Mouse (Mus musculus) midbrain, embryonic 13.5 days (tissue): ENCODE results near the gene Paox. TPM values are rescaled to one million over a fixed set of nuclear protein-coding genes. Genes with fewer than 3 reads are reported as not detected.

Source experiments
- polyA plus RNA-seq: library from polyadenylated mRNA; unstranded; fragments of >200 nt; fragmentation: Nextera tagmentation; extraction: Ambion mirVana; gene quantifications from 2 replicates; pipeline ENCODE4 v1.2.1, GENCODE M21; 2015

Gene Paox
- polyA plus RNA-seq, 1 experiment from 2014 or later = 7.2 TPM

Other genes with a start within 250 kb of the Paox start
- gene Kndc1, start 221.1 kb upstream of the Paox start, polyA plus RNA-seq = 6.0 and 7.2 TPM in 2 replicates
- gene Utf1, start 172.0 kb upstream of the Paox start, polyA plus RNA-seq = not detected in 2 replicates
- 0.75 and 0.96 TPM in 2 replicates for gene 6430531B16Rik, start 137.0 kb upstream of the Paox start, polyA plus RNA-seq
- 3.8 and 4.0 TPM in 2 replicates for gene Adam8, start 123.2 kb upstream of the Paox start, polyA plus RNA-seq
- gene Zfp511, start 79.4 kb upstream of the Paox start, polyA plus RNA-seq = 49.6 and 50.7 TPM in 2 replicates
- gene Tubgcp2, start 79.1 kb upstream of the Paox start, polyA plus RNA-seq = 61.1 and 62.9 TPM in 2 replicates
- 3.6 and 4.4 TPM in 2 replicates for gene Msx3, start 66.7 kb upstream of the Paox start, polyA plus RNA-seq
- gene Caly, start 33.3 kb upstream of the Paox start, polyA plus RNA-seq = 88.6 and 92.6 TPM in 2 replicates
- gene Prap1, start 22.4 kb upstream of the Paox start, polyA plus RNA-seq = 0.46 TPM in 1 of 2 replicates, not detected in the other
- gene Fuom, start 13.4 kb upstream of the Paox start, polyA plus RNA-seq = 19.9 and 20.1 TPM in 2 replicates
- 132 and 133 TPM in 2 replicates for gene Echs1, start 677 bp downstream of the Paox start, polyA plus RNA-seq
- gene Mtg1, start 21.8 kb downstream of the Paox start, polyA plus RNA-seq = 29.2 and 32.8 TPM in 2 replicates
- 7.8 and 8.1 TPM in 2 replicates for gene Sprn, start 39.1 kb downstream of the Paox start, polyA plus RNA-seq
- gene Olfr522, start 49.0 kb downstream of the Paox start, polyA plus RNA-seq = not detected in 2 replicates
- not detected in 2 replicates for gene Olfr523, start 57.4 kb downstream of the Paox start, polyA plus RNA-seq
- not detected in 2 replicates for gene Olfr524, start 90.2 kb downstream of the Paox start, polyA plus RNA-seq
- 0.05 TPM in 1 of 2 replicates, not detected in the other for gene Cd163l1, start 102.5 kb downstream of the Paox start, polyA plus RNA-seq
- gene 5830411N06Rik, start 131.5 kb downstream of the Paox start, polyA plus RNA-seq = not detected in 2 replicates
- not detected in 2 replicates for gene Olfr525, start 205.1 kb downstream of the Paox start, polyA plus RNA-seq
- gene Olfr527, start 218.2 kb downstream of the Paox start, polyA plus RNA-seq = not detected in 2 replicates
- gene Olfr60, start 245.9 kb downstream of the Paox start, polyA plus RNA-seq = not detected in 2 replicates